Mouse (Mus musculus): Measurements from ENCODE around the gene Dnm3.

- TF ChIP-seq CTCF (IDR thresholded peaks at IDR 0.05; ENCODE audit: extremely low read depth, insufficient read length, insufficient replicate concordance, low read depth, low read length) = no peak
- TF ChIP-seq POLR2A (IDR thresholded peaks at IDR 0.05; ENCODE audit: low read depth, low read length) = no peak
Measured at GRCm38 (mm10) chr1:162252869-162253268, 225.0 kb downstream of the Dnm3 start.

Data from small intestine, adult 2 months (tissue).